In the genomic region with DNA sequence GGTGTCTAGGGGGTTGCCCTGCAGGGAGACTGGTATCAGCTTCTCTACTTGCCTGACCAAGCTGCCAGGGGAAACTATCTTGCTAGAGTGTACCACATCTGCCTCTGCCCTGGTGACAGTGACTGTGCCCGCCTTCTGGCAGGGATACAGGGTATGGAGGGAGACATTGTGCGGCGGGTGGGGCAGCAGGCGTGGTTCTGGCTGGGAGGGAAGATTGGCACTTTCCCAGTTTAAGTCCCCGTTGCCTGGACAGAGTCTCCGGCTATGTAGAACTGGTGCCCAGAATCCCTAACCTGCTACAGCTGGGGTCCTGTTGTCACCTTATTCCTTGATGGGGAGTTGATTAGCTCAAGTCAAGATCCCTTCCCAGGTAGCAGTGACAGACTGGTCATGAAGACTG, we compare ENCODE assay signal across 8 mouse cellular contexts. TPM values are rescaled to one million over a fixed set of nuclear protein-coding genes. Genes with fewer than 3 reads are reported as not detected.
DNase-seq lines count a peak whose midpoint lies in the region; ATAC-seq lines count a peak whose summit lies in the region.

No protein-coding gene starts in this region.

- peak overlapping the region; percentile 99 for H3K27ac ChIP-seq in forebrain, embryonic 13.5 days
- H3K27ac ChIP-seq in intestine, embryonic 16.5 days (ENCODE audit: low read length): peak overlapping the region; percentile 25
- peak overlapping the region; percentile 95 for H3K27ac ChIP-seq in lung, embryonic 16.5 days (ENCODE audit: low read length)

- DNase-seq in kidney, adult 11 months: peak; percentile 52
- no peak for DNase-seq in kidney, adult 9 months
- DNase-seq in NIH3T3 (ENCODE audit: low read depth): peak; percentile 41
- peak; percentile 69 to 79 for DNase-seq in spleen, postnatal 36 days (ENCODE audit: low spot score in 2 of 2)
- DNase-seq in right cerebral cortex, postnatal 14 days: no peak

- no peak for ATAC-seq in forebrain, embryonic 13.5 days
- ATAC-seq in intestine, embryonic 16.5 days: no peak
- ATAC-seq in lung, embryonic 16.5 days (ENCODE audit: low read depth): no peak

- peak overlapping the region; percentile 87 for H3K4me3 ChIP-seq in forebrain, embryonic 13.5 days
- peak overlapping the region; percentile 84 for H3K4me3 ChIP-seq in intestine, embryonic 16.5 days (ENCODE audit: low read length)
- H3K4me3 ChIP-seq in lung, embryonic 16.5 days (ENCODE audit: low read length): peak overlapping the region; percentile 96

- no peaks in the 10 kb centered on the region; the same call in 1 of the 2 replicates for H3K36me3 ChIP-seq in forebrain, embryonic 13.5 days (ENCODE audit: poor library complexity, severe bottlenecking)
- H3K36me3 ChIP-seq in intestine, embryonic 16.5 days (ENCODE audit: control insufficient read depth, insufficient read depth, low read length): no peaks in the 10 kb centered on the region
- H3K36me3 ChIP-seq in lung, embryonic 16.5 days (ENCODE audit: control insufficient read depth, insufficient read depth, low read length): 0 out of 2 replicates have a peak, but pooled peaks cover 4% of the 10 kb centered on the region

- WGBS in forebrain, embryonic 13.5 days: 6% methylated on average over 6 of the region's 6 CpGs
- WGBS in intestine, embryonic 16.5 days: 58% methylated on average over 6 of the region's 6 CpGs
- WGBS in lung, embryonic 16.5 days: 50% methylated on average over 6 of the region's 6 CpGs

- no peaks in the 10 kb centered on the region for H3K27me3 ChIP-seq in forebrain, embryonic 13.5 days
- H3K27me3 ChIP-seq in intestine, embryonic 16.5 days (replicated peaks; ENCODE audit: control insufficient read depth, insufficient read depth, low read length): no peaks in the 10 kb centered on the region
- no peaks in the 10 kb centered on the region for H3K27me3 ChIP-seq in lung, embryonic 16.5 days (ENCODE audit: control insufficient read depth, insufficient read depth, low read depth, low read length)

- peak overlapping the region; percentile 99 for H3K4me2 ChIP-seq in forebrain, embryonic 13.5 days
- H3K4me2 ChIP-seq in intestine, embryonic 16.5 days (ENCODE audit: low read depth, low read length): peak overlapping the region; percentile 97
- H3K4me2 ChIP-seq in lung, embryonic 16.5 days (ENCODE audit: low read depth, low read length): peak overlapping the region; percentile 97

- peaks cover 90% of the 10 kb centered on the region for H3K4me1 ChIP-seq in forebrain, embryonic 13.5 days
- H3K4me1 ChIP-seq in intestine, embryonic 16.5 days (ENCODE audit: control insufficient read depth, insufficient read depth, low read length): peaks cover 64% of the 10 kb centered on the region
- H3K4me1 ChIP-seq in lung, embryonic 16.5 days (replicated peaks; ENCODE audit: control insufficient read depth, insufficient read depth, low read length): peaks cover 63% of the 10 kb centered on the region

- H3K9ac ChIP-seq in forebrain, embryonic 13.5 days: peak overlapping the region; percentile 93
- peak overlapping the region; percentile 90 for H3K9ac ChIP-seq in intestine, embryonic 16.5 days (ENCODE audit: low read depth, low read length)
- peak overlapping the region; percentile 98 for H3K9ac ChIP-seq in lung, embryonic 16.5 days (ENCODE audit: low read length)

- H3K9me3 ChIP-seq in forebrain, embryonic 13.5 days (replicated peaks): no peaks in the 10 kb centered on the region
- H3K9me3 ChIP-seq in intestine, embryonic 16.5 days (ENCODE audit: control insufficient read depth, low read length): no peaks in the 10 kb centered on the region
- no peaks in the 10 kb centered on the region for H3K9me3 ChIP-seq in lung, embryonic 16.5 days (ENCODE audit: control insufficient read depth, low read length)

RNA-seq across cellular contexts. Expression of gene Gnai2, which starts 2.7 kb away (rescaled TPM):
- polyA plus RNA-seq in forebrain, embryonic 13.5 days (2015; fragmentation: Nextera tagmentation; extraction: Ambion mirVana): 397 and 426 TPM in 2 replicates
- 301 and 311 TPM in 2 replicates for polyA plus RNA-seq in intestine, embryonic 16.5 days (2015; fragmentation: Nextera tagmentation; extraction: Ambion mirVana)
- polyA plus RNA-seq in lung, embryonic 16.5 days (2015; fragmentation: Nextera tagmentation; extraction: Ambion mirVana): 457 and 458 TPM in 2 replicates

RNA-seq across cellular contexts. Expression of gene Sema3b, which starts 23.4 kb away (rescaled TPM):
- polyA plus RNA-seq in forebrain, embryonic 13.5 days (2015; fragmentation: Nextera tagmentation; extraction: Ambion mirVana): 1.8 and 2.0 TPM in 2 replicates
- 50.4 and 54.9 TPM in 2 replicates for polyA plus RNA-seq in intestine, embryonic 16.5 days (2015; fragmentation: Nextera tagmentation; extraction: Ambion mirVana)
- polyA plus RNA-seq in lung, embryonic 16.5 days (2015; fragmentation: Nextera tagmentation; extraction: Ambion mirVana): 11.8 and 12.5 TPM in 2 replicates

RNA-seq across cellular contexts. Expression of gene Slc38a3, which starts 36.9 kb away (rescaled TPM):
- polyA plus RNA-seq in forebrain, embryonic 13.5 days (2015; fragmentation: Nextera tagmentation; extraction: Ambion mirVana): 14.3 and 14.6 TPM in 2 replicates
- polyA plus RNA-seq in intestine, embryonic 16.5 days (2015; fragmentation: Nextera tagmentation; extraction: Ambion mirVana): 10.1 TPM in 2 replicates
- 4.5 and 5.4 TPM in 2 replicates for polyA plus RNA-seq in lung, embryonic 16.5 days (2015; fragmentation: Nextera tagmentation; extraction: Ambion mirVana)

RNA-seq across cellular contexts. Expression of gene Ifrd2, which starts 45.0 kb away (rescaled TPM):
- 15.4 and 20.8 TPM in 2 replicates for polyA plus RNA-seq in forebrain, embryonic 13.5 days (2015; fragmentation: Nextera tagmentation; extraction: Ambion mirVana)
- 79.0 and 89.6 TPM in 2 replicates for polyA plus RNA-seq in intestine, embryonic 16.5 days (2015; fragmentation: Nextera tagmentation; extraction: Ambion mirVana)
- 44.1 and 51.9 TPM in 2 replicates for polyA plus RNA-seq in lung, embryonic 16.5 days (2015; fragmentation: Nextera tagmentation; extraction: Ambion mirVana)

RNA-seq across cellular contexts. Expression of gene Gnat1, which starts 47.0 kb away (rescaled TPM):
- polyA plus RNA-seq in forebrain, embryonic 13.5 days (2015; fragmentation: Nextera tagmentation; extraction: Ambion mirVana): 1.3 and 1.8 TPM in 2 replicates
- polyA plus RNA-seq in intestine, embryonic 16.5 days (2015; fragmentation: Nextera tagmentation; extraction: Ambion mirVana): 0.98 and 1.6 TPM in 2 replicates
- 0.65 and 1.2 TPM in 2 replicates for polyA plus RNA-seq in lung, embryonic 16.5 days (2015; fragmentation: Nextera tagmentation; extraction: Ambion mirVana)

Comparison
In these comparisons a context has a peak if more than half of its experiments do, and no peak if none do; other contexts are left out.
1. DNase-seq: peak in kidney, adult 11 months (single experiment), NIH3T3 (single experiment) and spleen, postnatal 36 days (2 of 2); none in kidney, adult 9 months (single experiment) and right cerebral cortex, postnatal 14 days (single experiment).
2. H3K27ac ChIP-seq: peak in every context shown above with its lines; median percentile 99 in forebrain, embryonic 13.5 days; 95 in lung, embryonic 16.5 days; 25 in intestine, embryonic 16.5 days.
3. Peak in every context shown above with its lines, with median percentiles within 50 percentile points of each other: H3K4me2 ChIP-seq, H3K4me3 ChIP-seq and H3K9ac ChIP-seq.